Mouse (Mus musculus): ENCODE measurements at regions not wholly inside any gene's neighbourhood (a gene's known extent, or its start where the extent isn't known, plus 50 kb on each side); places are given as distances from the start of the nearest gene placed in this dataset.

DNA sequence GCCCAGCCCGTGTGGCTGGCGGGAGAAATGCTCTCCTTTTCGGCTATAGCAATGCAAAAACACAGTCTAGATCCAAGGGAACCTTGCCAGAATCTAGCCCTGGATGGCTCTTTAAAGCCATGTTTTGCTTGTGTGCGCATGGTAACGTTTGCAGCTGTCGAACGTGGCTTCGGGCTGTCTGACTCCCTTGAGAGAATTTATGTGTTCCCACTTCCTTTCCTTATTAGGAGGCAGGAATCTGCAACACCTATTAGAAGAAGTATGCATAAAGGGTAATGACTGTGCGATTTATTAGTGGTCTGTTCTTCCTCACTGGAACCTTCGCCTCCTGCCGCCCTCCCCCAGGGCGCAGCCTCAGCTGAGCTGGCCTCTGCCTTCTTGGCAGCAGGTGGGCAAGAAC lies 90.4 kb upstream of the Gas1 start:
- no peaks in the 10 kb centered on the region for H3K27me3 ChIP-seq (ENCODE audit: control insufficient read depth, insufficient read depth, low read length)
- ATAC-seq (ENCODE audit: low FRiP score) (no peak), DNase-seq (ENCODE audit: low spot score) (no peak)
- no peaks in the 10 kb centered on the region; the same call in 1 of the 2 replicates for H3K4me1 ChIP-seq (replicated peaks; ENCODE audit: control insufficient read depth, insufficient read depth, low read length)
- H3K27ac ChIP-seq (ENCODE audit: low read depth, low read length) = no peak overlapping the region
- no peak overlapping the region for H3K4me3 ChIP-seq (ENCODE audit: low read depth, low read length)
- WGBS = 50% methylated on average over 12 of the region's 12 CpGs
- no peaks in the 10 kb centered on the region for H3K9me3 ChIP-seq (ENCODE audit: control insufficient read depth, low read length)
- no peak overlapping the region for H3K4me2 ChIP-seq (replicated peaks; ENCODE audit: low read depth, low read length)
- H3K9ac ChIP-seq (ENCODE audit: low read depth, low read length) = no peak overlapping the region
- no peaks in the 10 kb centered on the region for H3K36me3 ChIP-seq (ENCODE audit: control insufficient read depth, insufficient read depth, low read length)

DNA sequence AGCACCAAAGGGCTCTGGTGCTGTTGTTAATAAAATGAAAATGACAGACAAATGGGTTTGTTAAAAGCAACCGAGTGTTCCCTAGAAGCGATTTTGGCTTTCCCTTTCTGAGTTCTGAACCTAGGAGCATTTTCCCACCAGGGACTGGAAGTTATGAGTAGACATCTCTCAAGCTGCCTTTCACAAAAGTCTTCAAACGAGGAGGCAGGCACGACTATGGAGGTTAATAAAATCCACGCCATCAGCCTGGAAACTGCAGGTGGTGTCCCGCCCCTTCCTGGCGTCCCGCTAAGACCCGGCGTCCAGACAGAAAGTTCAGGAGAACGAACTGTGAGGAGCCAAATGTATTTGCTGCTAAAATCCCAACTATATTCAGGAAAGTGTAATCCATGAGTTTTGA lies 91.1 kb upstream of the Gas1 start:
- ATAC-seq (ENCODE audit: low FRiP score) = no peak
- WGBS = 75% methylated on average over 11 of the region's 11 CpGs
- H3K27ac ChIP-seq (ENCODE audit: low read depth, low read length) = no peak overlapping the region

DNA sequence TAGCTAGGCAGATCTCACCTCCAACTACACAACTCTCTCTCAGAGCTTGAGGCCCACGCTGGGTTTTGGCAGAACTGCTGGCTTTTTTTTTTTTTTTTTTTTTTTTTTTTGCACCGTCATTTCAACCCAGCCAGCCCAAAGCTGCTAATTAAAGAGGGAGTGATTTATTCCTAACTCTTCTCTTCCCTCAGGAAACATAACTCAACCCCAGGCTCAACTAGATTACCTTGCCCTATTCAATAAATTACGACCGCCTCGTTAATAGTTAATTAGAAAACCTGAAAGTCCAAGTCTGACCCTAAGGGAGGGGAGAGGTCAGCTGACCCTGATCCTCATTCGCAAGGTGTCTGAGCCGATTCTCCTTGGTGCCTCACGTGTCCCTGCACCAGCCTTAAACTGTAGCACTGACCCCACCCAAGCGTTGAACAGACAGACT lies 92.3 kb upstream of the Gas1 start:
- no peak overlapping the region for H3K4me2 ChIP-seq (replicated peaks; ENCODE audit: low read depth, low read length)
- no peaks in the 10 kb centered on the region for H3K9me3 ChIP-seq (ENCODE audit: control insufficient read depth, low read length)
- no peaks in the 10 kb centered on the region for H3K27me3 ChIP-seq (ENCODE audit: control insufficient read depth, insufficient read depth, low read length)
- no peaks in the 10 kb centered on the region for H3K36me3 ChIP-seq (ENCODE audit: control insufficient read depth, insufficient read depth, low read length)
- no peaks in the 10 kb centered on the region; the same call in 1 of the 2 replicates for H3K4me1 ChIP-seq (replicated peaks; ENCODE audit: control insufficient read depth, insufficient read depth, low read length)
- no peak overlapping the region for H3K9ac ChIP-seq (ENCODE audit: low read depth, low read length)
- 80% methylated on average over 9 of the region's 9 CpGs for whole genome bisulfite sequencing
- ATAC-seq (ENCODE audit: low FRiP score) (no peak), DNase-seq (ENCODE audit: low spot score) (no peak)
- no peak overlapping the region for H3K27ac ChIP-seq (ENCODE audit: low read depth, low read length)
- H3K4me3 ChIP-seq (ENCODE audit: low read depth, low read length) = no peak overlapping the region

More for the DNA sequence above, 91.1 kb upstream of the Gas1 start:
- Histone ChIP-seq H3K4me3 (ENCODE audit: low read depth, low read length) (no peak overlapping the region), H3K9ac (ENCODE audit: low read depth, low read length) (no peak overlapping the region), H3K36me3 (ENCODE audit: control insufficient read depth, insufficient read depth, low read length) (no peaks in the 10 kb centered on the region), H3K4me2 (replicated peaks; ENCODE audit: low read depth, low read length) (no peak overlapping the region), H3K4me1 (replicated peaks; ENCODE audit: control insufficient read depth, insufficient read depth, low read length) (no peaks in the 10 kb centered on the region; the same call in 1 of the 2 replicates), H3K9me3 (ENCODE audit: control insufficient read depth, low read length) (no peaks in the 10 kb centered on the region), H3K27me3 (ENCODE audit: control insufficient read depth, insufficient read depth, low read length) (no peaks in the 10 kb centered on the region)
- no peak for DNase-seq (ENCODE audit: low spot score)

DNA sequence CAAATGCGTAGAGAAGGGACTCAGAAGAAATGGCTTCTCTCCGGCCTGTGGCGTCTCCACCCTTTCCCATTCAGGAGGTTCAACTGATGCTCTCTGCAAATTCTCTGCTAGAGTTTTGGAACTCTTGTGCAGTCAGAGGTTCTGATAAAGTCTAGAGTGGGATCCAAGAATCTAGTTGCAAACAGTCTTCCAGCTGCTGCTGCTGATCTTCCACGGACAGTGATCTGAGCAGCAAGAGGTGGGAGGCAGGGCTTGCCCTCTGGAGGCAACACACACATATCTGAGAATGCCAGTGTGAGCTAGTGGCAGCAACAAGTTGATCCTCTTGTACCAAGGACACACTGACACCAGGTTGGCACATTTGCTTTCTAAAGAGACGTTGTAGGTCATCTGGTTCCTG lies 93.4 kb upstream of the Gas1 start:
- no peaks in the 10 kb centered on the region for H3K36me3 ChIP-seq (ENCODE audit: control insufficient read depth, insufficient read depth, low read length)
- no peak overlapping the region for H3K4me2 ChIP-seq (replicated peaks; ENCODE audit: low read depth, low read length)
- no peak for DNase-seq (ENCODE audit: low spot score)
- H3K27ac ChIP-seq (ENCODE audit: low read depth, low read length) = no peak overlapping the region
- no peak overlapping the region for H3K4me3 ChIP-seq (ENCODE audit: low read depth, low read length)
- no peaks in the 10 kb centered on the region for H3K27me3 ChIP-seq (ENCODE audit: control insufficient read depth, insufficient read depth, low read length)
- no peak overlapping the region for H3K9ac ChIP-seq (ENCODE audit: low read depth, low read length)
- 88% methylated on average over 5 of the region's 5 CpGs for WGBS
- no peaks in the 10 kb centered on the region for H3K9me3 ChIP-seq (ENCODE audit: control insufficient read depth, low read length)
- no peaks in the 10 kb centered on the region; the same call in 1 of the 2 replicates for H3K4me1 ChIP-seq (replicated peaks; ENCODE audit: control insufficient read depth, insufficient read depth, low read length)
- no peak for ATAC-seq (ENCODE audit: low FRiP score)

DNA sequence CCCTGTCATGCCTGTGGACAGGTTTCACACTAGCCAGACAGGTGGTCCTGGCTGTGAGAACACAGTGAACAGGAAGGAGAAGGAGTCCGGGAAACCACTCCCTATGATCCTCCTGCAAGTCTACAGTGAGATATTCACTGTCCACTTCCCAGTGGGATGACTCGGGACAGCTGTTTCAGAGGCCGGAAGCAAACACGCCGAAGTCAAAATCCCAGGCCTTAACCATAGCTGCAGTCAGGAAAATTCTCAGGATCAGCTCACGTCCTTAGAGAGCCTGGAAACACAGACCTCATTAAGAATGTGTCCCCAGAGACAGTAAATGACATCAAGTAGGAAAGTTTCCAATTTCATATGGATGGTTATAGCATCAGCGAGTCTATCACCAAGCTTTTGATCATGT lies 96.2 kb upstream of the Gas1 start:
- Histone ChIP-seq H3K36me3 (ENCODE audit: control insufficient read depth, insufficient read depth, low read length) (no peaks in the 10 kb centered on the region), H3K4me1 (replicated peaks; ENCODE audit: control insufficient read depth, insufficient read depth, low read length) (no peaks in the 10 kb centered on the region), H3K27ac (ENCODE audit: low read depth, low read length) (no peak overlapping the region), H3K4me2 (replicated peaks; ENCODE audit: low read depth, low read length) (no peak overlapping the region), H3K4me3 (ENCODE audit: low read depth, low read length) (no peak overlapping the region), H3K27me3 (ENCODE audit: control insufficient read depth, insufficient read depth, low read length) (no peaks in the 10 kb centered on the region), H3K9ac (ENCODE audit: low read depth, low read length) (no peak overlapping the region), H3K9me3 (ENCODE audit: control insufficient read depth, low read length) (no peaks in the 10 kb centered on the region)
- 87% methylated on average over 7 of the region's 7 CpGs for WGBS
- DNase-seq (ENCODE audit: low spot score) (no peak), ATAC-seq (ENCODE audit: low FRiP score) (no peak)

DNA sequence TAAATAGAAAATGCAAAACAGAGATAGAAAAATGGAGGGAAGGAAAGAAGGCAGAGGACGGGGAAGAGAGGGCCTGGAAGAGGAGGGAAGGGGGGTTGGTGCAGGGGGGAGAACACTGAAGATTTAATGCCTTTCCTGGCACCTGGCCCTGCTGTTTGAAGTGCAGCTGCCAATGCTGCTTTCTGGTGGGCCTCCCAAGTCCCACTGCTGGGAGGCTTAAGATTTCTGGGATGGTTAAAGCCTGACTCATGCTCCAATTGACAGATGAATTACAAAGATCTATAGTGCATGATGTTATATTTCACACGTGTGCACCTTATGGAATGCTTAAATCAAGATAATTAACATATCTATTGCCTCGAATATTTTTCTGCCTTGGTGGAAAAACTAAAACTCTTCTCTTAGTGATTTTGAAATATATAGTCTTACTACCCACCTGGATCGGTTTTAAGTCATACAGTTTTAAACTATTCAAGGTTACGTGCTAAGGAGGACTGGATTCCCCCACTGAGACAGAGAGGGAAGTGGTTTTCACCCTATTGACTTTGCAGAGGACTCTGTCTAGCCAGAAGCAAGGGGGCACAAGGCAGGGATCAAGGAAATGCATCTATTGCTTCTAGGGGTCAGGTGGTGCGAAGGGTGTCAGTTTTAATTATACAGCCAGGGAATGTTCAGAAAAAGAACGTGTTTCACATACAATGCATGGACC lies 105.5 kb upstream of the Gas1 start:
- 68% methylated on average over 7 of the region's 7 CpGs for WGBS
- Histone ChIP-seq H3K4me1 (replicated peaks; ENCODE audit: control insufficient read depth, insufficient read depth, low read length) (no peaks in the 10 kb centered on the region), H3K36me3 (ENCODE audit: control insufficient read depth, insufficient read depth, low read length) (no peaks in the 10 kb centered on the region), H3K27me3 (ENCODE audit: control insufficient read depth, insufficient read depth, low read length) (no peaks in the 10 kb centered on the region), H3K9ac (ENCODE audit: low read depth, low read length) (no peak overlapping the region), H3K4me3 (ENCODE audit: low read depth, low read length) (no peak overlapping the region), H3K4me2 (replicated peaks; ENCODE audit: low read depth, low read length) (no peak overlapping the region), H3K27ac (ENCODE audit: low read depth, low read length) (no peak overlapping the region), H3K9me3 (ENCODE audit: control insufficient read depth, low read length) (no peaks in the 10 kb centered on the region)
- ATAC-seq (ENCODE audit: low FRiP score) = no peak
- no peak for DNase-seq (ENCODE audit: low spot score)

DNA sequence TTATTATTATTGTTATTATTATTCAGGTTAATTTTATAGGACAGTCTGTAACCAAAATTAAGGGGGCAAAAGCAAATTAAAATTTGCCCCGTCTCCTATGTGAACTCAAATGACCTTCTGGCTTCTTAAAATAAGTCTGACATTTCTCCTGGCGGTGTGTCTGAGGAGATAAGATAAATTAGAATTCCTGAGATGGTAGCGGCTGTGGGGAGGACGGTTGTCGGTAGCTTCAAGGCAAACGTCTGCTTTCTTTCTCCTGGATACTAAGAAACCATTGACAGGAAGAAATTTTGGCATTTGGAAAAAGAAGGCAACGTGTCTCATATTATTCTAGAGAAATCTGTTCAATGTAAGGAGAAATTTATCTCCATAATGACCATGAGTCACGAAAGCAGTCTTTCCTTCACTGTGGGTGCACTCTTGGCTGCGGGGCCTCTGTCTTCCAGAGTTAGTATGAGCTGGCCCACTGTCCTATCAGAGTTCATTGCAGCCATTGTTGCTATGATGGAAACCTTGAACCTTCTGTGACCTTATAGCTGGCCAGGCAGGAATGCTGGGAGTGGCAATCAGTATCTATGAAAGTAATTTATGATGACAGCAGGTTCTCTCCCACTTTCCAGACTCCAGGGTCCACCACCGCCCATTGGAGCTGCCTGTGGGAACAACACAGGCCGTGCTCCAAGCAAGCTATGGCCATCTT lies 109.5 kb upstream of the Gas1 start:
- whole genome bisulfite sequencing = 78% methylated on average over 11 of the region's 11 CpGs

DNA sequence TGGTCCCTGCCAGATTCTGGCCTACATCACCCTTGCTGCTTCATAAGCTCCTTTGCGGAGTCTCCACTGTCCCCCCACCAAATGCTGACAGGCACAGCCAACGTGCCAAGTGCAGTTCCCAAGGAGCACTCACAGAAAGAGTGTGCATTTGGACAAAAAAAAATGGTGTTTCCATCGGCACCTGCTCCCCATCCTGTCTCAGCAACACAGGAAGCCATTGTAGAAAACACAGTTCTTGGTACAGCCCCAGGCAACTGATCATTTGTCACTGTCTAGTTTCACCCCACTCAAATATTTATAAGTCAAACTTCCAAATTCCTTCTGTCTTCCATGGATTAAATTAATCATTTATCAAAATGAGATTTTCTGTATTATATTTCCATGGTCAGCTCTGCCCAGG lies 112.5 kb upstream of the Gas1 start:
- no peaks in the 10 kb centered on the region for H3K9me3 ChIP-seq (ENCODE audit: control insufficient read depth, low read length)
- H3K27me3 ChIP-seq (ENCODE audit: control insufficient read depth, insufficient read depth, low read length) = no peaks in the 10 kb centered on the region
- H3K27ac ChIP-seq (ENCODE audit: low read depth, low read length) = peak overlapping the region; percentile 36; the same call in 1 of the 2 replicates

More for the DNA sequence above, 109.5 kb upstream of the Gas1 start:
- H3K27ac ChIP-seq (ENCODE audit: low read depth, low read length) = no peak overlapping the region
- H3K4me1 ChIP-seq (replicated peaks; ENCODE audit: control insufficient read depth, insufficient read depth, low read length) = no peaks in the 10 kb centered on the region
- no peak overlapping the region for H3K4me2 ChIP-seq (replicated peaks; ENCODE audit: low read depth, low read length)
- no peaks in the 10 kb centered on the region for H3K27me3 ChIP-seq (ENCODE audit: control insufficient read depth, insufficient read depth, low read length)
- no peak for DNase-seq (ENCODE audit: low spot score)
- ATAC-seq (ENCODE audit: low FRiP score) = no peak
- no peaks in the 10 kb centered on the region for H3K36me3 ChIP-seq (ENCODE audit: control insufficient read depth, insufficient read depth, low read length)
- H3K4me3 ChIP-seq (ENCODE audit: low read depth, low read length) = no peak overlapping the region
- H3K9ac ChIP-seq (ENCODE audit: low read depth, low read length) = no peak overlapping the region
- H3K9me3 ChIP-seq (ENCODE audit: control insufficient read depth, low read length) = no peaks in the 10 kb centered on the region

DNA sequence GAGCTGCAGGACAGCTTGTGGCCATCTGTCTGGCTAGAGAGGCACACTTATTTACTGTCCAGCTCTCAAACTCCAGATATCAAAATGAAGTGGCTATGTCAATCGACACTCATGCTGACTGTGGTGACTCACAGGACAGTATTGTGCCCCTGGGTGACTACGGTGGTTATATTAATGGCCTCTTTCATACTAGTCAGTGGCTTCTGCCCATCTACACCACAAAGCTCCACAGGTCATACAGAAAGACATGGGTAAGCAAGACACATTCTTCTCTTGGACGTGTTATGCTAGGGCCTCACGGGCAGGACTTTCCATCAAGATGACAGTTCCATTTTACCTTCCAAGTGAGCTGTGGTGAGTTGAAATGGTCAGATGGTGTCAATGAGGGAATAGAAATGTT lies 113.7 kb upstream of the Gas1 start:
- H3K9me3 ChIP-seq (ENCODE audit: control insufficient read depth, low read length) = no peaks in the 10 kb centered on the region
- 84% methylated on average over 4 of the region's 4 CpGs for WGBS
- no peak overlapping the region for H3K4me3 ChIP-seq (ENCODE audit: low read depth, low read length)
- no peak overlapping the region for H3K4me2 ChIP-seq (replicated peaks; ENCODE audit: low read depth, low read length)
- no peaks in the 10 kb centered on the region for H3K4me1 ChIP-seq (replicated peaks; ENCODE audit: control insufficient read depth, insufficient read depth, low read length)
- H3K27ac ChIP-seq (ENCODE audit: low read depth, low read length) = no peak overlapping the region
- no peak for DNase-seq (ENCODE audit: low spot score)
- ATAC-seq (ENCODE audit: low FRiP score) = no peak
- H3K36me3 ChIP-seq (ENCODE audit: control insufficient read depth, insufficient read depth, low read length) = no peaks in the 10 kb centered on the region
- no peaks in the 10 kb centered on the region for H3K27me3 ChIP-seq (ENCODE audit: control insufficient read depth, insufficient read depth, low read length)
- H3K9ac ChIP-seq (ENCODE audit: low read depth, low read length) = no peak overlapping the region

More for the DNA sequence above, 112.5 kb upstream of the Gas1 start:
- DNase-seq (ENCODE audit: low spot score) (peak; percentile 19), ATAC-seq (ENCODE audit: low FRiP score) (peak; percentile 45; the same call in 1 of the 2 replicates)
- Histone ChIP-seq H3K4me2 (replicated peaks; ENCODE audit: low read depth, low read length) (no peak overlapping the region), H3K4me3 (ENCODE audit: low read depth, low read length) (no peak overlapping the region), H3K4me1 (replicated peaks; ENCODE audit: control insufficient read depth, insufficient read depth, low read length) (no peaks in the 10 kb centered on the region), H3K9ac (ENCODE audit: low read depth, low read length) (no peak overlapping the region), H3K36me3 (ENCODE audit: control insufficient read depth, insufficient read depth, low read length) (no peaks in the 10 kb centered on the region)
- 46% methylated on average over 3 of the region's 3 CpGs for WGBS

Measured in hindbrain, embryonic 11.5 days (tissue).